Mouse (Mus musculus): ENCODE data around the gene Zdhhc9. TPM values are rescaled to one million over a fixed set of nuclear protein-coding genes. Genes with fewer than 3 reads are reported as not detected.

The Zdhhc9 gene
- polyA plus RNA-seq, 1 experiment from 2014 or later = 8.0 TPM

DNA sequence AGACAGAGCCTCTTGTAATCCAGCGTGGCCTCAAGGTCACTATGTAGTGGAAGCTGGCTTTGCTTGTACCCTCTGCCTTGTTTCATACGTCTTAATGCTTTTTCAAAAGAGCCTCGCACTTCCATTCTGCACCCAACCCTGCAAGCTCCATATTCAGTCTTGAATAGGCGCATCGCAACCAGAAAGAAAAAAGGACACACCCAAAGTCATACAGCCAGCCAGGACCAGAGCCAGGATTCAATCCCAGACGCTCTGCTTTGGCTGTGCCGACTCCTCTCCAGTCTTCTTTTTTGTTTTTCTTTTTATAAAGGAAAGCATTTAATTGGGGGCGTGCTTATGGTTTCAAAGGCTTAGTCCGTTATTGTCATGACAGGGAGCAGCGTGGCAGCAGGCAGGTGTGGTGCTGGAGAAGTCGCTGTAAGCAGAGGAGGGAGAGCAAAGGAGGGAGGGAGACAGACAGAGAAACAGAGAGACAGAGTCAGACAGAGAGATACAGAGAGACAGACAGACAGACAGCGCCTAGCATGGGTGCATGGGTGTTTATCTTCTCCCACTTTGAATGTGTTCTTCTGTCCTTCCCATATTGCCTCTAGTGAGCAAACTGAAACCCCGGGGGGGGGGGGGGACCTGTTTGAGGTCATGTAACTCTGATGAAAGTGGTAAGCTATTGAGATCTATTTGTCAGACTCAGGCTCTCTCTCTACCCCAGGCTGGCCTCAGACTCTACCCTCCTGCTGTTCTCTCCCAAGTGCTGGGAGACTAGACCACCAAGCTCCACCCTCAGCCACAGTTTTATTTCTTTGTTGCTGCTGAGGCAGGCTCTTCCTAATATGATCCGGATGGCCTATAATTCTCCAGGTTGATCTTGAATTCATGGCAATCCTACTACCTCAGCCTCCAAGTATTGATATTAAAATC is 69.1 kb downstream of the Zdhhc9 start:
- Histone ChIP-seq H3K9ac (no peak overlapping the region), H3K9me3 (replicated peaks) (no peaks in the 10 kb centered on the region), H3K27ac (no peak overlapping the region), H3K36me3 (no peaks in the 10 kb centered on the region), H3K4me2 (replicated peaks) (no peak overlapping the region), H3K27me3 (no peaks in the 10 kb centered on the region), H3K4me1 (0 out of 2 replicates have a peak, but pooled peaks cover 3% of the 10 kb centered on the region), H3K4me3 (no peak overlapping the region)
- 41% methylated on average over 14 of the region's 14 CpGs for WGBS
- ATAC-seq (ENCODE audit: low FRiP score) = no peak

GRCm38 (mm10) chrX:48138539-48139275 is 70.0 kb downstream of the Zdhhc9 start:
- H3K36me3 ChIP-seq = no peaks in the 10 kb centered on the region
- H3K27me3 ChIP-seq = no peaks in the 10 kb centered on the region
- no peak overlapping the region for H3K4me3 ChIP-seq
- H3K9ac ChIP-seq = no peak overlapping the region
- ATAC-seq (ENCODE audit: low FRiP score) = no peak
- 57% methylated on average over 7 of the region's 7 CpGs for WGBS
- H3K9me3 ChIP-seq (replicated peaks) = no peaks in the 10 kb centered on the region
- 0 out of 2 replicates have a peak, but pooled peaks cover 3% of the 10 kb centered on the region for H3K4me1 ChIP-seq
- no peak overlapping the region for H3K27ac ChIP-seq
- H3K4me2 ChIP-seq (replicated peaks) = no peak overlapping the region

- Histone ChIP-seq H3K9ac (no peak overlapping the region), H3K9me3 (replicated peaks) (no peaks in the 10 kb centered on the region), H3K27me3 (no peaks in the 10 kb centered on the region), H3K36me3 (no peaks in the 10 kb centered on the region), H3K4me1 (0 out of 2 replicates have a peak, but pooled peaks cover 3% of the 10 kb centered on the region), H3K27ac (no peak overlapping the region), H3K4me2 (replicated peaks) (no peak overlapping the region), H3K4me3 (no peak overlapping the region)
- ATAC-seq (ENCODE audit: low FRiP score) = no peak
- WGBS = 67% methylated on average over 6 of the region's 6 CpGs
These were observed 70.7 kb downstream of the Zdhhc9 start for GRCm38 (mm10) chrX:48138011-48138410.

DNA sequence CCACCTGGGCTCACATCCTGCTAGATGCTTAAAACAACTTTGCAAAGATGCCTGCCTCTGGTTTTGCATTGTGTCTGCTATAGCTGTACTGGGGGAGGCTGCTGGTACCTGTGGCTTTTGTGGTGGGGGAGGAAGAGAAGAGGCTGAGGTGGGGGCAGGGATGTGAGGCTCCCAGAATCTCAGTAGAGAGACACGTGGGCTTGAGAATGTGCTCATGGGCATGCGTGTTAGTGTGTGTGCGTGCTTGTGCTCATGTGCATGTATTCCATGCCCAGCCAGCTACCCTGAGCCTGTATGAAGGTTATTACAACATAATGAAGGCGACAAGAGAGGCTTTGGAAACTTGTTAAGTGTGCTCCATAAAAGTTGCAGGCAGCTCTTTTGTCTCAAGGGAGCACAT is 71.7 kb downstream of the Zdhhc9 start:
- Histone ChIP-seq H3K9me3 (replicated peaks) (no peaks in the 10 kb centered on the region), H3K4me3 (no peak overlapping the region), H3K27ac (no peak overlapping the region), H3K4me1 (0 out of 2 replicates have a peak, but pooled peaks cover 3% of the 10 kb centered on the region), H3K36me3 (no peaks in the 10 kb centered on the region), H3K27me3 (no peaks in the 10 kb centered on the region), H3K4me2 (replicated peaks) (no peak overlapping the region), H3K9ac (no peak overlapping the region)
- ATAC-seq (ENCODE audit: low FRiP score) = no peak
- 85% methylated on average over 4 of the region's 4 CpGs for WGBS

DNA sequence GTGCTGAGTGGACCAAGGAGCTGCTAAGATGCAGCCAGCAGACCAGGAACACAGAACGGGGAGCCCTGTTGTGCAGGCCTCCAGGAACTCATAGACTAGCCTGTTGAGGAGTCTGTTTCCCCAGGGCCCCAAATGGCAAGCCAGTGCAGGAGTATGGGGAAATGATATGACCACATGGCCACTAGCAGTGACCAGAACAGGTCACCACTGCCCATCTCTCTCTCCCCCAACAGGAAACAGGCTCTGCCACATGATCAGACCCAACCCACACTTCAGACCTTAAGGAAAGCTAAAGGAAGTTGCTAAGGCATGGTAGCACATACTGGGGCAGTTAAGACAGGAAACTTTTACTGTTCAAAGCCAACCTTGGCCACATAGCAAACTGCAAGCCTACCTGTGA is 79.5 kb downstream of the Zdhhc9 start:
- no peak overlapping the region for H3K27ac ChIP-seq
- no peaks in the 10 kb centered on the region for H3K27me3 ChIP-seq
- no peaks in the 10 kb centered on the region for H3K9me3 ChIP-seq (replicated peaks)
- H3K36me3 ChIP-seq = no peaks in the 10 kb centered on the region
- H3K4me2 ChIP-seq (replicated peaks) = no peak overlapping the region
- ATAC-seq (ENCODE audit: low FRiP score) = no peak
- H3K4me3 ChIP-seq = no peak overlapping the region
- H3K4me1 ChIP-seq = no peaks in the 10 kb centered on the region
- WGBS = 64% methylated on average over 1 of the region's 1 CpGs
- no peak overlapping the region for H3K9ac ChIP-seq

- H3K36me3 ChIP-seq = no peaks in the 10 kb centered on the region
- no peaks in the 10 kb centered on the region for H3K27me3 ChIP-seq
- H3K4me1 ChIP-seq = no peaks in the 10 kb centered on the region
- no peak overlapping the region for H3K27ac ChIP-seq
- 76% methylated on average over 6 of the region's 6 CpGs for WGBS
- no peak overlapping the region for H3K4me3 ChIP-seq
- no peak overlapping the region for H3K4me2 ChIP-seq (replicated peaks)
- no peaks in the 10 kb centered on the region for H3K9me3 ChIP-seq (replicated peaks)
- ATAC-seq (ENCODE audit: low FRiP score) = no peak
- H3K9ac ChIP-seq = no peak overlapping the region
These were observed 81.0 kb downstream of the Zdhhc9 start for GRCm38 (mm10) chrX:48127502-48128218.

DNA sequence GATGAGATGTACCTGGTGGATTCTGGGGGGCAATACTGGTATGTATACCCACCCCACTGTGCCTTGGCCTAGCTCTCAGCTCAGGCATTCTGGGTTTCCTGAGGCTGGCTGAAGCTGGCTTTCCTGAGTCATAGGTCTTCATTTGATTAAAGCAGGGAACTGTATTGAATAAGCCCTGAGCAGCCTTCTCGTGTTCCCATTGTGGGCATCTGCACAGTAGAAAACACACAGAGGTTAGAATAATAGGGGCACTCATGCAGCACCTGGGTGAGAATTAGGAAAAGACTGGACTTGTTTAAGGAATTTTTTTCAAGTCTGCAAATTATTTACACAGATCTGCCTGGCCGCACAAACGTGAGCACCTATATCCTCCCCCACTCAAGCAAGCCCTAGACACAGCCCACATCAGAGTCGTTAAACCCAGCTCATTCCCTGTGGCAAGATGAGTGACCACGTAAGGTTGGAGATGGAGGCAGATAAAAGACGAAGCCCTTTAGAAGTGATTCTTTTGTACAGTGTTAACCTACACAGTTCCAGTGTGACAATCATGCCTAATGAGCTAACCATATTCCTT is 81.7 kb downstream of the Zdhhc9 start:
- Histone ChIP-seq H3K27me3 (no peaks in the 10 kb centered on the region), H3K4me2 (replicated peaks) (no peak overlapping the region), H3K4me3 (no peak overlapping the region), H3K36me3 (no peaks in the 10 kb centered on the region), H3K27ac (no peak overlapping the region), H3K9me3 (replicated peaks) (no peaks in the 10 kb centered on the region), H3K9ac (no peak overlapping the region), H3K4me1 (no peaks in the 10 kb centered on the region)
- WGBS = 71% methylated on average over 6 of the region's 6 CpGs
- ATAC-seq (ENCODE audit: low FRiP score) = no peak

GRCm38 (mm10) chrX:48124132-48125071 is 84.3 kb downstream of the Zdhhc9 start:
- WGBS = 29% methylated on average over 17 of the region's 17 CpGs
- no peak overlapping the region for H3K9ac ChIP-seq
- no peak overlapping the region for H3K4me3 ChIP-seq
- no peaks in the 10 kb centered on the region for H3K9me3 ChIP-seq (replicated peaks)
- H3K36me3 ChIP-seq = no peaks in the 10 kb centered on the region
- no peaks in the 10 kb centered on the region for H3K4me1 ChIP-seq
- ATAC-seq (ENCODE audit: low FRiP score) = no peak
- peak overlapping the region; percentile 21; the same call in 1 of the 2 replicates for H3K4me2 ChIP-seq (replicated peaks)
- no peak overlapping the region for H3K27ac ChIP-seq
- no peaks in the 10 kb centered on the region for H3K27me3 ChIP-seq

Other genes starting within 250 kb of the Zdhhc9 start
- gene Apln, start 174.0 kb downstream of the Zdhhc9 start, polyA plus RNA-seq (2016; fragmentation: Nextera tagmentation; extraction: Ambion mirVana) = 4.4 and 4.6 TPM in 2 replicates
- gene Xpnpep2, start 100.2 kb downstream of the Zdhhc9 start, polyA plus RNA-seq (2016; fragmentation: Nextera tagmentation; extraction: Ambion mirVana) = 2.3 and 3.3 TPM in 2 replicates
- 1.0 and 1.6 TPM in 2 replicates for gene Sash3, start 62.4 kb downstream of the Zdhhc9 start, polyA plus RNA-seq (2016; fragmentation: Nextera tagmentation; extraction: Ambion mirVana)
- 18.7 and 19.7 TPM in 2 replicates for gene Utp14a, start 48.0 kb upstream of the Zdhhc9 start, polyA plus RNA-seq (2016; fragmentation: Nextera tagmentation; extraction: Ambion mirVana)
- gene Bcorl1, start 132.5 kb upstream of the Zdhhc9 start, polyA plus RNA-seq (2016; fragmentation: Nextera tagmentation; extraction: Ambion mirVana) = 8.0 and 9.5 TPM in 2 replicates